Mouse (Mus musculus): ENCODE measurements around the gene Ech1. TPM values are rescaled to one million over a fixed set of nuclear protein-coding genes. Genes with fewer than 3 reads are reported as not detected.
A peak's percentile ranks its signal among the peaks of the same experiment; 100 is the strongest.

Ech1 gene
- total RNA-seq, 2 experiments from 2014 or later = 1,960 to 1,989 TPM

DNA sequence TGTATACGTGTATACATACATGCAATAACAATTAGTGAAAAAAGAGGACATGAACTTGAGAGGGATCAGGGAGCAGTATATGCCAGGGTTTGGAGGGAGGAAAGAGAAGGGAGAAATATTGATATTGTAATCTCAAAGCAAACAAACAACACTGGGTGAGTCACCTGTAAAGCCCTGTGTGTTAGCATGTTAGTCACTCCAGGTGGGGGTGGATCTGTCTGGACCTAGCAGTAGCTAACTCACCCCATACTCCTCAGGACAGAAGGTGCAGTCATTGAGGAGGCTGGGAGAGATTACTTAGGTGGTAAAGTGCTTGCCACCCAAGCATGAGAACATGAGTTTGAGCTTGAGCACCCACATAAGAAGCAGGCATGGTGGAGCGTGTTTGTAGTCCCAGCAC, 34.9 kb downstream of the Ech1 start:
- DNase-seq = no peak

DNA sequence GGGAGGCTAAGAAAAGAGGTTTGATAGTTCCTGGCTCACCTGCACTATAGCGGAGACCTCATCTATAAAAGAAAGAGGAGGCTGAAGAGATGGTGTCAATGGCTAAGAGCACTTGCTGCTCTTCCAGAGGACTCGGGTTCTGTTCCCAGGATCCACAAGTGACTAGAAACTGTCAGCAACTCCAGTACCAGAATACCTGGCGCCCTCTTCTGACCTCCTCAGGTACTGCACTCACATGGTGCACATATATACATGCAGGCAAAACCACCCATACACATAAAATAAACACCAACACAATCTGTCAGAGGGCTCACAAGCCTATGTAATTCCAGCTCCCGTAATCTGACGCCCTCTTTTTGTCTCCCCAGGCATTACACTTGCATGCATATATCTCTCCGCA, 35.9 kb downstream of the Ech1 start:
- DNase-seq = no peak

DNA sequence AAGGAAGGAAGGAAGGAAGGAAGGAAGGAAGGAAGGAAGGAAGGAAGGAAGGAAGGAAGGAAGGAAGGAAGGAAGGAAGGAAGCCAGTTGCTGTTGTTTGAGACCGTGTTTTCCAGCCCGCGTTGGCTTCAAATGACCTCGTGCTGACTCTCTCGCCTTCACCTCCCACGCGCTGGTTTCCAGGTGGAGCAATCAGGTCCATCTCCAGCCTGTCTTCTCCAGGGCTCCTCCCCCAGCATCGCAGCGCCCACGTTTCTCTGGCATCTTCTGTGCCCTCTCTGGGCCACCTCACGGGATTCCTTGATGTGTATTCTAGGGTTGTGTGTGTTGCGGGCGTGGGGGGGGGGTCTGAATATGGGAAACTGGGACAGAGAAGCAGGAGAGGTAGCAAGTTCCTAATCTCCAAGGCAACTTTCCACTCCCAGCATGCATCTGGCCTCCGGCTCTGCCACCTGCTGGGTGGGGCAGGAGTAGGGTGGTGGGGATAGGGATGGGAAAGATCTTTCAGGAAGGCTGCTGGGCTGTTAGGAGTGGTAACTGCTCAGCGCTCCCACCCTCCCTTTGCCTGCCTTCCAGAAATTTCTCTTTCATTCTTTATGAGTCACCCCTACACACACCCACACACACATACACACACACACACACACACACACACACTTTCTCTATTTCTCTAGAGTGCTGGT, 37.9 kb downstream of the Ech1 start:
- DNase-seq = no peak

- no peak for DNase-seq
Observed at GRCm38 (mm10) chr7:28863540-28863939, 38.5 kb downstream of the Ech1 start, which contains the start of gene Lgals7. Gene Lgals7, plus strand, starts transcription at chr7:28863853.

DNA sequence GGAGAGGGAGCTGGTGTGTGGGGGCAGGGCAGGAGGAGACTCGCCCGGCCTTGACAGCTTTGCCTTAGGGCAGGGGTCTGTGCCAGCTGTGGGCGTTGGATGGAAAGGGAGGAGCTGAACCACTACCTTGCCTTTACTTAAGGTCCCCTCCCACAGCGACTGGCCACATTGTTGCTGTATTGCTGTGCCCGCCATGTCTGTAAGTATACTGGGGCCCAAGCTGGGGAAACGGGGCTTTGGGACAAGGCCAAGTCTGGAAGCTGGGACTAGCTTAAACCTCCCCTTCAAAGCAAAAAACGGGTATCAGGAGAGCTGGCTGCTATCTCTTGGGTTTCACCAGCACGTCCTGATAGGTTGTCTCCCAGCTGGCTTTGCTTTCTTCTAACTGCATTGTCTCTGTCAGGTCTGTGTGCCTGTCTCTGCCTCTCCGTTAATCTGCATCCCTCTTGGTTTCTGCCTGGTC, 39.3 kb downstream of the Ech1 start:
- DNase-seq = no peak

GRCm38 (mm10) chr7:28865481-28866300, 40.7 kb downstream of the Ech1 start:
- peak; percentile 87 to 91 for DNase-seq

GRCm38 (mm10) chr7:28866769-28867507, 41.9 kb downstream of the Ech1 start:
- peak in 1 of 2 experiments; percentile 23 for DNase-seq

GRCm38 (mm10) chr7:28867508-28868340, 42.7 kb downstream of the Ech1 start:
- peak; percentile 79 to 91 for DNase-seq

DNA sequence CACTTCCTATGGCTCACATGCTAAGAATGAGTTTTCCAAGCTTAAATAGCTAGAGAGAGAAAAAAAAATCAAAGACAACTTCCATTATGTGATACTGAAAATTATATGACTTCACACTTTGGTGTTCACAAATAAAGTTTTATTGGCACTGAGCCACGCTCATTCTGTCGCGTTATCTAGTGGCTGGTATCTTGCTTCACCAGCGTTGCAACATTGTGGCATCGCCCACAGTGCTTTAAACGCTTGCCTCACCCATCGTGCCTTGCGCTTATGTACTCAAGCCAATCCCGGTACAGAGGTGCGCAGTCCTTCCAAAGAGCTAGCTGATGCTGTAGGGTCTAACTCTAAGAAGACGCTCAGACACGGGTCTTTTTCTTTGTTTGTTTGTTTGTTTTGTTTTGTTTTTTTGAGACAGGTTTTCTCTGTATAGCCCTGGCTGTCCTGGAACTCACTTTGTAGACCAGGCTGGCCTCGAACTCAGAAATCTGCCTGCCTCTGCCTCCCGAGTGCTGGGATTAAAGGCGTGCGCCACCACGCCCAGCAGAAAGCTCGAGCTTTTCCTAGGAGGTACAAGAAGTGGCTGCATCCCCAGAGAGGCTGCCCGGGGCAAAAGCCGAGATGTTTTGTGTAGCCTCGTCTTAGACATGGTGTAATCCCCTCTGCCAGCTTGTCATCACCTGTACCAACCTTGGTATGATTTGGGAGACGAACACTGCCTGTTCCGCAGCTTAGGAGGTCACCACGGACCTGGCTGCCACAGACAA, 46.1 kb downstream of the Ech1 start:
- no peak for DNase-seq

- no peak for DNase-seq
Observed at GRCm38 (mm10) chr7:28874565-28874964, 49.5 kb downstream of the Ech1 start.

DNA sequence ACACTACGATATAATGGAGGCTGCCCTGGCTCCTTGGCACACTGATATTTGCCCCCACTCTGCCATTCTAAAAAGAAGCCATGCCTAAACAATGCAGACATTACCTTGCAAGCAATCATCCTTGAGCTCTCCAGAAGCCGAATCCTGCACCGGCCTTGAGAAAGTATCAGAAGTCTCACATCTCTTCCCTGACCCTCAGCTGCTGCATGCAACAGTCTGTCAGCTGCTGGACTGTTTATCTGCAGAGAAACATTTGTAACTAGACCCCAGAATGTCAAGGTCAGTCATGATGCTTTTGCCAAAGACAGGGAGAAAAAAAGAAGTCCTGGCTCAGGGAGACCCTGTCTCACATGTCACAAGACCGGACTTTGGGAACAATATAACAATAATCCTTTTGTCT, 51.1 kb downstream of the Ech1 start:
- no peak for DNase-seq

GRCm38 (mm10) chr7:28877155-28877554, 52.1 kb downstream of the Ech1 start:
- no peak for DNase-seq

GRCm38 (mm10) chr7:28877856-28878255, 52.8 kb downstream of the Ech1 start:
- no peak for DNase-seq

GRCm38 (mm10) chr7:28879606-28880005, 54.6 kb downstream of the Ech1 start:
- DNase-seq = no peak

- no peak for DNase-seq
Observed at GRCm38 (mm10) chr7:28880554-28880953, 55.5 kb downstream of the Ech1 start.

DNA sequence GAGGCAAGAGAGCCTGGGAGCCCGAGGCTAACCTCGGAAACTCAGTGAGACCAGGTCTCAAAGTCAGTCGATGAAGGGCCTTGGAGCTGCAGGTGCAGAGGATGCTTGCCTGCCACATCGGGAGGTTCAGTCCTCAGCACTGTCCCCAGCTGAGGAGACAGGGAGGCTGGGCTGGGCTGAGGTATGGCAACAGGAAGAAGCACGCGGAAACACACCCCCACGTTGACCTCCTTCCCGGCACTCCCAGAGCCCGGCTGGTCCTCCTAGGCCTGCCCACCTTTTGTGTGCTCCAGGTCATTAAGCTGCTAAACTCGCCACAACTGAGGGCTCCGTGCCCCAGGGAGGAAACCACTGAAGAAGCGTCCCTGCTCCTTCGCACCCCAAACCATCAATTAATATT, 56.2 kb downstream of the Ech1 start, which contains the start of gene Capn12:
Capn12 (plus strand) TSS at position 224 of the 400 bp plus-strand sequence.
- DNase-seq = no peak
